Mouse (Mus musculus) hindbrain, embryonic 16.5 days (tissue): ENCODE results near the gene Nus1. TPM values are rescaled to one million over a fixed set of nuclear protein-coding genes. Genes with fewer than 3 reads are reported as not detected.

ENCODE experiments used
- ATAC-seq: fragments of 200-750 bp; cut with Nextera tagmentation; 2 replicates; pipeline ENCODE4 v1.8.0; 2017; ENCODE audit warnings: moderate TSS enrichment, moderate library complexity
- H3K27ac ChIP-seq: fragments of 300-500 bp; sonication (generic); 2 replicates; pipeline ENCODE4 v1.5.1; 2014; ENCODE audit warnings: low read depth, mild to moderate bottlenecking, control low read depth, low read length, moderate library complexity
- H3K27me3 ChIP-seq: fragments of 300-500 bp; sonication (generic); replicated peaks from 2 replicates; pipeline ENCODE4 v1.6.1; 2014; ENCODE audit warnings: low read length; ENCODE audit not compliant: control insufficient read depth, insufficient read depth
- H3K36me3 ChIP-seq: fragments of 300-500 bp; sonication (generic); 2 replicates; pipeline ENCODE4 v1.6.1; 2014; ENCODE audit warnings: mild to moderate bottlenecking, low read length, moderate library complexity, mixed read lengths; ENCODE audit not compliant: control insufficient read depth, insufficient read depth
- H3K4me1 ChIP-seq: fragments of 300-500 bp; sonication (generic); 2 replicates; pipeline ENCODE4 v1.6.1; 2014; ENCODE audit warnings: low read depth, low read length; ENCODE audit not compliant: control insufficient read depth, insufficient read depth
- H3K4me2 ChIP-seq: fragments of 300-500 bp; sonication (generic); 2 replicates; pipeline ENCODE4 v1.6.1; 2014; ENCODE audit warnings: mild to moderate bottlenecking, low read length, control low read depth, moderate library complexity
- H3K4me3 ChIP-seq: fragments of 300-500 bp; sonication (generic); 2 replicates; pipeline ENCODE4 v1.5.1; 2014; ENCODE audit warnings: mild to moderate bottlenecking, low read length, control low read depth, moderate library complexity
- H3K9ac ChIP-seq: fragments of 300-500 bp; sonication (generic); 2 replicates; pipeline ENCODE4 v1.6.1; 2014; ENCODE audit warnings: low read depth, mild to moderate bottlenecking, control low read depth, low read length, moderate library complexity
- H3K9me3 ChIP-seq: fragments of 300-500 bp; sonication (generic); 2 replicates; pipeline ENCODE4 v1.6.1; 2014; ENCODE audit warnings: mild to moderate bottlenecking, low read length, moderate library complexity; ENCODE audit not compliant: control insufficient read depth
- WGBS: fragments of 180-500 bp; shearing (Covaris S2); extraction: QIAGEN DNeasy Blood & Tissue Kit; methylation state at CpG from one replicate; pipeline ENCODE4 v1.1.7; 2014; 5-methylcytosine and 5-hydroxymethylcytosine counted together
- polyA plus RNA-seq: library from polyadenylated mRNA; unstranded; fragments of >200 nt; fragmentation: Nextera tagmentation; extraction: Ambion mirVana; gene quantifications from 2 replicates; pipeline ENCODE4 v1.2.1, GENCODE M21; 2015

The Nus1 gene
- polyA plus RNA-seq, 1 experiment from 2014 or later, result 22.4 TPM

- Histone ChIP-seq H3K36me3 (no peaks in the 10 kb centered on the region), H3K9me3 (no peaks in the 10 kb centered on the region), H3K4me1 (peaks cover 5% of the 10 kb centered on the region), H3K4me2 (no peak overlapping the region), H3K4me3 (no peak overlapping the region), H3K27me3 (no peaks in the 10 kb centered on the region), H3K27ac (no peak overlapping the region), H3K9ac (no peak overlapping the region)
- no peak for ATAC-seq
- WGBS, result 88% methylated on average over 1 of the region's 1 CpGs
Measured at GRCm38 (mm10) chr10:52383522-52383921, 33.8 kb upstream of the Nus1 start.

GRCm38 (mm10) chr10:52384823-52385610, 32.3 kb upstream of the Nus1 start:
- no peak for ATAC-seq
- no peaks in the 10 kb centered on the region; the same call in none of the 2 replicates for H3K4me1 ChIP-seq
- H3K9me3 ChIP-seq, result no peaks in the 10 kb centered on the region
- H3K9ac ChIP-seq, result no peak overlapping the region
- 34% methylated on average over 8 of the region's 8 CpGs for WGBS
- no peaks in the 10 kb centered on the region for H3K27me3 ChIP-seq
- no peaks in the 10 kb centered on the region for H3K36me3 ChIP-seq
- H3K4me2 ChIP-seq, result no peak overlapping the region
- no peak overlapping the region for H3K4me3 ChIP-seq
- H3K27ac ChIP-seq, result no peak overlapping the region

GRCm38 (mm10) chr10:52387192-52387591, 30.2 kb upstream of the Nus1 start:
- H3K4me1 ChIP-seq, result no peaks in the 10 kb centered on the region; the same call in 1 of the 2 replicates
- WGBS, result 70% methylated on average over 4 of the region's 4 CpGs
- no peaks in the 10 kb centered on the region for H3K36me3 ChIP-seq
- H3K27me3 ChIP-seq, result no peaks in the 10 kb centered on the region
- H3K9me3 ChIP-seq, result no peaks in the 10 kb centered on the region
- H3K9ac ChIP-seq, result no peak overlapping the region
- no peak overlapping the region for H3K4me3 ChIP-seq
- no peak for ATAC-seq
- no peak overlapping the region for H3K4me2 ChIP-seq
- no peak overlapping the region for H3K27ac ChIP-seq

GRCm38 (mm10) chr10:52388922-52389430, 28.4 kb upstream of the Nus1 start, which contains the start of gene Nepn:
Gene Nepn (plus strand): TSS chr10:52388972.
- Histone ChIP-seq H3K4me2 (no peak within 1 kb of the TSS), H3K36me3 (no peaks in the 10 kb centered on the region), H3K27me3 (no peaks in the 10 kb centered on the region), H3K9ac (no peak within 1 kb of the TSS), H3K27ac (no peak within 1 kb of the TSS), H3K4me3 (no peak within 1 kb of the TSS), H3K9me3 (no peaks in the 10 kb centered on the region), H3K4me1 (no peaks in the 10 kb centered on the region; the same call in 1 of the 2 replicates)
- 76% methylated on average over 5 of the region's 5 CpGs for WGBS
- ATAC-seq, result no peak

- H3K4me3 ChIP-seq, result no peak overlapping the region
- no peaks in the 10 kb centered on the region; the same call in 1 of the 2 replicates for H3K4me1 ChIP-seq
- no peak overlapping the region for H3K27ac ChIP-seq
- no peak overlapping the region for H3K9ac ChIP-seq
- no peaks in the 10 kb centered on the region for H3K9me3 ChIP-seq
- H3K4me2 ChIP-seq, result no peak overlapping the region
- no peaks in the 10 kb centered on the region for H3K27me3 ChIP-seq
- 84% methylated on average over 3 of the region's 3 CpGs for WGBS
- ATAC-seq, result no peak
- H3K36me3 ChIP-seq, result no peaks in the 10 kb centered on the region
Measured at GRCm38 (mm10) chr10:52389438-52389837, 27.9 kb upstream of the Nus1 start.

- H3K9ac ChIP-seq, result no peak overlapping the region
- no peak overlapping the region for H3K27ac ChIP-seq
- no peaks in the 10 kb centered on the region for H3K4me1 ChIP-seq
- no peaks in the 10 kb centered on the region for H3K36me3 ChIP-seq
- H3K9me3 ChIP-seq, result no peaks in the 10 kb centered on the region
- WGBS, result 74% methylated on average over 2 of the region's 2 CpGs
- H3K4me3 ChIP-seq, result no peak overlapping the region
- no peak for ATAC-seq
- H3K27me3 ChIP-seq, result no peaks in the 10 kb centered on the region
- no peak overlapping the region for H3K4me2 ChIP-seq
Measured at GRCm38 (mm10) chr10:52391208-52391607, 26.1 kb upstream of the Nus1 start.

- no peaks in the 10 kb centered on the region for H3K4me1 ChIP-seq
- no peaks in the 10 kb centered on the region for H3K36me3 ChIP-seq
- H3K27ac ChIP-seq, result no peak overlapping the region
- no peak overlapping the region for H3K9ac ChIP-seq
- WGBS, result 87% methylated on average over 3 of the region's 3 CpGs
- H3K27me3 ChIP-seq, result no peaks in the 10 kb centered on the region
- no peaks in the 10 kb centered on the region for H3K9me3 ChIP-seq
- no peak overlapping the region for H3K4me2 ChIP-seq
- H3K4me3 ChIP-seq, result no peak overlapping the region
- ATAC-seq, result no peak
Measured at GRCm38 (mm10) chr10:52396647-52397046, 20.7 kb upstream of the Nus1 start.

GRCm38 (mm10) chr10:52398715-52399114, 18.6 kb upstream of the Nus1 start:
- Histone ChIP-seq H3K4me1 (no peaks in the 10 kb centered on the region), H3K9me3 (no peaks in the 10 kb centered on the region), H3K4me3 (no peak overlapping the region), H3K9ac (no peak overlapping the region), H3K27ac (no peak overlapping the region), H3K27me3 (no peaks in the 10 kb centered on the region), H3K4me2 (no peak overlapping the region), H3K36me3 (no peaks in the 10 kb centered on the region)
- no peak for ATAC-seq
- WGBS, result 72% methylated on average over 2 of the region's 2 CpGs

- 66% methylated on average over 3 of the region's 3 CpGs for WGBS
- no peak overlapping the region for H3K9ac ChIP-seq
- H3K36me3 ChIP-seq, result no peaks in the 10 kb centered on the region
- ATAC-seq, result no peak
- no peaks in the 10 kb centered on the region for H3K4me1 ChIP-seq
- H3K27ac ChIP-seq, result no peak overlapping the region
- no peak overlapping the region for H3K4me2 ChIP-seq
- no peaks in the 10 kb centered on the region for H3K9me3 ChIP-seq
- H3K4me3 ChIP-seq, result no peak overlapping the region
- H3K27me3 ChIP-seq, result no peaks in the 10 kb centered on the region
Measured at GRCm38 (mm10) chr10:52399722-52400121, 17.6 kb upstream of the Nus1 start.
